Mouse (Mus musculus): Measurements from ENCODE around the gene Rapgef2. TPM values are rescaled to one million over a fixed set of nuclear protein-coding genes. Genes with fewer than 3 reads are reported as not detected.

Gene Rapgef2
- 4.4 TPM in 2 replicates for polyA plus RNA-seq (2015; fragmentation: Nextera tagmentation; extraction: Ambion mirVana)

- Histone ChIP-seq H3K27ac (peak within 1 kb of the TSS; percentile 98), H3K4me1 (replicated peaks) (peaks cover 9% of the 10 kb centered on the region), H3K4me2 (replicated peaks) (peak within 1 kb of the TSS; percentile 84), H3K4me3 (replicated peaks) (peak within 1 kb of the TSS; percentile 96), H3K9me3 (no peaks in the 10 kb centered on the region), H3K36me3 (no peaks in the 10 kb centered on the region), H3K27me3 (replicated peaks) (no peaks in the 10 kb centered on the region), H3K9ac (peak within 1 kb of the TSS; percentile 91)
- under 1% methylated on average over 77 of the region's 97 CpGs for WGBS
- ATAC-seq: peak; percentile 83
Observed at GRCm38 (mm10) chr3:79286376-79287107, at the start of gene Rapgef2. Rapgef2 (minus strand) TSS chr3:79286517.

GRCm38 (mm10) chr3:79333643-79334200 lies 47.4 kb upstream of the Rapgef2 start:
- H3K36me3 ChIP-seq: no peaks in the 10 kb centered on the region
- no peak overlapping the region for H3K9ac ChIP-seq
- no peaks in the 10 kb centered on the region for H3K9me3 ChIP-seq
- no peak overlapping the region for H3K4me2 ChIP-seq (replicated peaks)
- no peak overlapping the region for H3K27ac ChIP-seq
- no peak for ATAC-seq
- no peaks in the 10 kb centered on the region for H3K4me1 ChIP-seq (replicated peaks)
- no peaks in the 10 kb centered on the region for H3K27me3 ChIP-seq (replicated peaks)
- no peak overlapping the region for H3K4me3 ChIP-seq (replicated peaks)
- WGBS: 66% methylated on average over 8 of the region's 8 CpGs

GRCm38 (mm10) chr3:79333051-79333450 lies 46.7 kb upstream of the Rapgef2 start:
- no peak for ATAC-seq
- Histone ChIP-seq H3K36me3 (no peaks in the 10 kb centered on the region), H3K27ac (no peak overlapping the region), H3K9ac (no peak overlapping the region), H3K4me2 (replicated peaks) (no peak overlapping the region), H3K4me3 (replicated peaks) (no peak overlapping the region), H3K9me3 (no peaks in the 10 kb centered on the region), H3K27me3 (replicated peaks) (no peaks in the 10 kb centered on the region), H3K4me1 (replicated peaks) (no peaks in the 10 kb centered on the region)
- WGBS: 79% methylated on average over 7 of the region's 7 CpGs

GRCm38 (mm10) chr3:79329691-79330315 lies 43.5 kb upstream of the Rapgef2 start:
- Histone ChIP-seq H3K27ac (no peak overlapping the region), H3K4me2 (replicated peaks) (no peak overlapping the region), H3K36me3 (no peaks in the 10 kb centered on the region), H3K27me3 (replicated peaks) (no peaks in the 10 kb centered on the region), H3K9me3 (no peaks in the 10 kb centered on the region), H3K4me1 (replicated peaks) (no peaks in the 10 kb centered on the region; the same call in 1 of the 2 replicates), H3K9ac (no peak overlapping the region), H3K4me3 (replicated peaks) (no peak overlapping the region)
- no peak for ATAC-seq
- 28% methylated on average over 8 of the region's 8 CpGs for WGBS

- Histone ChIP-seq H3K9me3 (no peaks in the 10 kb centered on the region), H3K4me2 (replicated peaks) (0 out of 2 replicates have a peak overlapping the region, but pooled peaks have one; percentile 33), H3K9ac (no peak overlapping the region), H3K27me3 (replicated peaks) (no peaks in the 10 kb centered on the region), H3K4me3 (replicated peaks) (no peak overlapping the region), H3K27ac (peak overlapping the region; percentile 36; the same call in 1 of the 2 replicates), H3K36me3 (no peaks in the 10 kb centered on the region), H3K4me1 (replicated peaks) (no peaks in the 10 kb centered on the region; the same call in 1 of the 2 replicates)
- 27% methylated on average over 10 of the region's 10 CpGs for WGBS
- peak; percentile 53 for ATAC-seq
Observed at GRCm38 (mm10) chr3:79324697-79325526, 38.6 kb upstream of the Rapgef2 start.

GRCm38 (mm10) chr3:79314006-79314698 lies 27.8 kb upstream of the Rapgef2 start:
- no peaks in the 10 kb centered on the region for H3K27me3 ChIP-seq (replicated peaks)
- no peak for ATAC-seq
- H3K4me1 ChIP-seq (replicated peaks): no peaks in the 10 kb centered on the region
- H3K27ac ChIP-seq: no peak overlapping the region
- H3K4me3 ChIP-seq (replicated peaks): no peak overlapping the region
- no peaks in the 10 kb centered on the region for H3K36me3 ChIP-seq
- no peaks in the 10 kb centered on the region for H3K9me3 ChIP-seq
- no peak overlapping the region for H3K9ac ChIP-seq
- WGBS: 60% methylated on average over 10 of the region's 10 CpGs
- no peak overlapping the region for H3K4me2 ChIP-seq (replicated peaks)

- Histone ChIP-seq H3K4me2 (replicated peaks) (no peak overlapping the region), H3K27ac (no peak overlapping the region), H3K4me3 (replicated peaks) (no peak overlapping the region), H3K27me3 (replicated peaks) (no peaks in the 10 kb centered on the region), H3K9me3 (no peaks in the 10 kb centered on the region), H3K36me3 (no peaks in the 10 kb centered on the region), H3K9ac (no peak overlapping the region), H3K4me1 (replicated peaks) (no peaks in the 10 kb centered on the region)
- ATAC-seq: no peak
Observed at GRCm38 (mm10) chr3:79311895-79312294, 25.6 kb upstream of the Rapgef2 start.

GRCm38 (mm10) chr3:79310184-79310583 lies 23.9 kb upstream of the Rapgef2 start:
- Histone ChIP-seq H3K9me3 (no peaks in the 10 kb centered on the region), H3K27ac (no peak overlapping the region), H3K27me3 (replicated peaks) (no peaks in the 10 kb centered on the region), H3K9ac (no peak overlapping the region), H3K4me2 (replicated peaks) (no peak overlapping the region), H3K36me3 (no peaks in the 10 kb centered on the region), H3K4me3 (replicated peaks) (no peak overlapping the region), H3K4me1 (replicated peaks) (no peaks in the 10 kb centered on the region)
- no peak for ATAC-seq
- 81% methylated on average over 7 of the region's 7 CpGs for WGBS

GRCm38 (mm10) chr3:79308605-79309004 lies 22.3 kb upstream of the Rapgef2 start:
- 88% methylated on average over 4 of the region's 4 CpGs for WGBS
- no peak for ATAC-seq

GRCm38 (mm10) chr3:79299401-79299800 lies 13.1 kb upstream of the Rapgef2 start:
- no peak for ATAC-seq
- Histone ChIP-seq H3K4me3 (replicated peaks) (no peak overlapping the region), H3K9me3 (no peaks in the 10 kb centered on the region), H3K4me2 (replicated peaks) (no peak overlapping the region), H3K27me3 (replicated peaks) (no peaks in the 10 kb centered on the region), H3K4me1 (replicated peaks) (no peaks in the 10 kb centered on the region), H3K27ac (no peak overlapping the region), H3K9ac (no peak overlapping the region), H3K36me3 (no peaks in the 10 kb centered on the region)
- WGBS: 83% methylated on average over 15 of the region's 15 CpGs

More at GRCm38 (mm10) chr3:79308605-79309004, 22.3 kb upstream of the Rapgef2 start:
- Histone ChIP-seq H3K9ac (no peak overlapping the region), H3K9me3 (no peaks in the 10 kb centered on the region), H3K27ac (no peak overlapping the region), H3K4me3 (replicated peaks) (no peak overlapping the region), H3K36me3 (no peaks in the 10 kb centered on the region), H3K4me1 (replicated peaks) (no peaks in the 10 kb centered on the region), H3K4me2 (replicated peaks) (no peak overlapping the region), H3K27me3 (replicated peaks) (no peaks in the 10 kb centered on the region)

- 0 out of 2 replicates have a peak, but pooled peaks cover 3% of the 10 kb centered on the region for H3K4me1 ChIP-seq (replicated peaks)
- no peaks in the 10 kb centered on the region for H3K36me3 ChIP-seq
- WGBS: 87% methylated on average over 4 of the region's 4 CpGs
- H3K4me2 ChIP-seq (replicated peaks): no peak overlapping the region
- no peak overlapping the region for H3K4me3 ChIP-seq (replicated peaks)
- H3K27ac ChIP-seq: no peak overlapping the region
- ATAC-seq: no peak
- no peaks in the 10 kb centered on the region for H3K27me3 ChIP-seq (replicated peaks)
- H3K9ac ChIP-seq: no peak overlapping the region
- no peaks in the 10 kb centered on the region for H3K9me3 ChIP-seq
Observed at GRCm38 (mm10) chr3:79297281-79297680, 11.0 kb upstream of the Rapgef2 start.

Data from intestine, embryonic 15.5 days (tissue).